Mouse (Mus musculus) hindbrain, embryonic 15.5 days (tissue): ENCODE results near the gene Cactin. TPM values are rescaled to one million over a fixed set of nuclear protein-coding genes. Genes with fewer than 3 reads are reported as not detected.

Experiments used
- ATAC-seq: fragments of 200-750 bp; cut with Nextera tagmentation; 2 replicates; pipeline ENCODE4 v1.8.0; 2017; ENCODE audit warnings: low read depth, moderate number of reproducible peaks, moderate TSS enrichment; ENCODE audit not compliant: low FRiP score
- H3K27ac ChIP-seq: fragments of 300-500 bp; sonication (generic); replicated peaks from 2 replicates; pipeline ENCODE4 v1.5.1; 2015; ENCODE audit warnings: mild to moderate bottlenecking, inconsistent platforms
- H3K27me3 ChIP-seq: fragments of 300-500 bp; sonication (generic); 2 replicates; pipeline ENCODE4 v1.6.1; 2015; ENCODE audit warnings: control low read depth, inconsistent platforms
- H3K36me3 ChIP-seq: fragments of 300-500 bp; sonication (generic); 2 replicates; pipeline ENCODE4 v1.6.1; 2015; ENCODE audit warnings: control low read depth, inconsistent platforms
- H3K4me1 ChIP-seq: fragments of 300-500 bp; sonication (generic); replicated peaks from 2 replicates; pipeline ENCODE4 v1.6.1; 2015; ENCODE audit warnings: control low read depth, inconsistent platforms
- H3K4me2 ChIP-seq: fragments of 300-500 bp; sonication (generic); 2 replicates; pipeline ENCODE4 v1.6.1; 2015; ENCODE audit warnings: moderate library complexity, mild to moderate bottlenecking, inconsistent platforms
- H3K4me3 ChIP-seq: fragments of 300-500 bp; sonication (generic); 2 replicates; pipeline ENCODE4 v1.5.1; 2015; ENCODE audit warnings: mild to moderate bottlenecking, inconsistent platforms
- H3K9ac ChIP-seq: fragments of 300-500 bp; sonication (generic); 2 replicates; pipeline ENCODE4 v1.6.1; 2015; ENCODE audit warnings: inconsistent platforms
- H3K9me3 ChIP-seq: fragments of 300-500 bp; sonication (generic); 2 replicates; pipeline ENCODE4 v1.6.1; 2016; ENCODE audit warnings: control low read depth, inconsistent platforms
- WGBS: fragments of 180-500 bp; shearing (Covaris S2); methylation state at CpG from one replicate; pipeline ENCODE4 v1.1.7; 2015; 5-methylcytosine and 5-hydroxymethylcytosine counted together
- polyA plus RNA-seq: library from polyadenylated mRNA; unstranded; fragments of >200 nt; fragmentation: Nextera tagmentation; extraction: Ambion mirVana; gene quantifications from 2 replicates; pipeline ENCODE4 v1.2.1, GENCODE M21; 2015

Cactin gene
- polyA plus RNA-seq, 1 experiment from 2014 or later: 35.1 TPM

DNA sequence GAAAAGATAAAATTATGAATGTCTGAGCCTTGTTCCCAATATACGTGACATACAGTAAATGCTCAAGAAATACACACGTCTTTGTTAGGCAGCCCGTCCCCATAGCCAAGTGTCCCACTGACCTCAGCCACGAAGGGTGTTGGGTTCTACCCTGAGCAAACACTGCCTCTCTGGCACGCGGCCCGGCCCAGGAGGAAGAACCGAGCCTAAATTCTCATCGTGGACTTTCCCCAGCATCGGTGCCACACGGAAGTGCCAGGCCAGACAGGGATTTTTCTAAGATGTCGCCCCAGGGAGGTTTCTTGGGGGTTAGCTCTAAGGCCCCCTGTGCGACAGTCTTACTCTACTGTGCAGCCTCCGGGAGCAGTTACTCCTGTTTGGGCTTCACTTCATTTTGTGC lies 31.1 kb upstream of the Cactin start:
- ATAC-seq: no peak
- H3K27me3 ChIP-seq: peaks cover 16% of the 10 kb centered on the region; the same call in 1 of the 2 replicates
- H3K36me3 ChIP-seq: no peaks in the 10 kb centered on the region
- H3K9ac ChIP-seq: no peak overlapping the region
- H3K4me3 ChIP-seq: no peak overlapping the region
- peaks cover 28% of the 10 kb centered on the region for H3K4me1 ChIP-seq
- no peak overlapping the region for H3K4me2 ChIP-seq
- H3K27ac ChIP-seq: no peak overlapping the region
- WGBS: 62% methylated on average over 14 of the region's 14 CpGs
- no peaks in the 10 kb centered on the region for H3K9me3 ChIP-seq

GRCm38 (mm10) chr10:81290698-81291460 lies 30.0 kb upstream of the Cactin start:
- no peaks in the 10 kb centered on the region for H3K36me3 ChIP-seq
- no peaks in the 10 kb centered on the region for H3K9me3 ChIP-seq
- peak overlapping the region; percentile 14 for H3K4me2 ChIP-seq
- H3K4me1 ChIP-seq: peaks cover 37% of the 10 kb centered on the region
- H3K27ac ChIP-seq: no peak overlapping the region
- no peak overlapping the region for H3K4me3 ChIP-seq
- 13% methylated on average over 24 of the region's 24 CpGs for WGBS
- no peak for ATAC-seq
- H3K27me3 ChIP-seq: 0 out of 2 replicates have a peak, but pooled peaks cover 11% of the 10 kb centered on the region
- H3K9ac ChIP-seq: no peak overlapping the region

- Histone ChIP-seq H3K27me3 (0 out of 2 replicates have a peak, but pooled peaks cover 11% of the 10 kb centered on the region), H3K9me3 (no peaks in the 10 kb centered on the region), H3K4me3 (peak within 1 kb of the TSS; percentile 90), H3K27ac (no peak within 1 kb of the TSS), H3K9ac (no peak within 1 kb of the TSS), H3K4me2 (peak within 1 kb of the TSS; percentile 71), H3K4me1 (peaks cover 36% of the 10 kb centered on the region), H3K36me3 (no peaks in the 10 kb centered on the region)
- 75% methylated on average over 9 of the region's 9 CpGs for WGBS
- ATAC-seq: no peak
Measured at GRCm38 (mm10) chr10:81291511-81292104, 29.3 kb upstream of the Cactin start, which contains the start of gene Tjp3. Tjp3 (minus strand) TSS chr10:81291581.

DNA sequence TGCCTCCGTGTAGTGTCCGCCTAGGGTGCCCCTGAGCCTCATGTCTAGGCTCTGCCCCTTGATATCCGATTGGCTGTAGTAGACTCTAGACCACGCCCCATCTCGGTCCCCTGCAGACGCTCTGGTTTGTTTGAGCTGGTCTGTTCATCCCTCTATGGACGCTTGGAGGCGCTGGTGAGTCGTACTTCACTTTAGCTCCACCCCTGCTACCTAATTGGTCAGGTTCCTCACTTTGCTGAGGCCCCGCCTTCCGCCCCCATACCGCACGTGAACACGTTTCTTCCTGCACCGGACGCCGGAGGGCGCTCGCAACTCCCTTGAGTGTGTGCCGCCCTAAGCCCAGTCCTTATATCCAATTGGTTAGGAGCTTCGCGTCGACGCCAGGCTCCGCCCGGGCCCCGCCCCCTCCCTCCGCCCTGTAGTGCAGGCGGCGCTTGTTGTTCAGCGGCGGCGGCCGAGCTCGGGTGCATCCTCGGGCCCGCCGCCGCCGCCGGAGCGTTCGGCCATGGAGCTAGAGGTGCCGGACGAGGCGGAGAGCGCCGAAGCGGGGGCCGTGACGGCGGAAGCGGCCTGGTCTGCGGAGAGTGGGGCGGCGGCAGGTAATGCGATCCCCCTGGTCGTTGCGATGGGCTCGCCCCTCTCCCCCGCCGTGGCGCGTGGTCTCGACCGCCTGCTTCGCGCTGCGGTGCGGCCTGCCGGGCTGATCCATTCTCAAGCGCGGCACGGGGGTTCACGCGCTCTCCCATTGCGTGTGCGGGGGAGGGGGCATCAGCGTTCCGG lies 28.2 kb upstream of the Cactin start, which contains the start of gene Pip5k1c:
TSS of gene Pip5k1c (plus strand) at position 410 of the 780 bp plus-strand sequence.
- H3K4me2 ChIP-seq: peak within 1 kb of the TSS; percentile 71
- H3K27ac ChIP-seq: peak within 1 kb of the TSS; percentile 92
- H3K9ac ChIP-seq: peak within 1 kb of the TSS; percentile 89
- H3K4me1 ChIP-seq: peaks cover 41% of the 10 kb centered on the region
- H3K27me3 ChIP-seq: 0 out of 2 replicates have a peak, but pooled peaks cover 11% of the 10 kb centered on the region
- WGBS: under 1% methylated on average over 61 of the region's 80 CpGs
- ATAC-seq: peak; percentile 95
- peak within 1 kb of the TSS; percentile 90 for H3K4me3 ChIP-seq
- no peaks in the 10 kb centered on the region for H3K36me3 ChIP-seq
- no peaks in the 10 kb centered on the region for H3K9me3 ChIP-seq

DNA sequence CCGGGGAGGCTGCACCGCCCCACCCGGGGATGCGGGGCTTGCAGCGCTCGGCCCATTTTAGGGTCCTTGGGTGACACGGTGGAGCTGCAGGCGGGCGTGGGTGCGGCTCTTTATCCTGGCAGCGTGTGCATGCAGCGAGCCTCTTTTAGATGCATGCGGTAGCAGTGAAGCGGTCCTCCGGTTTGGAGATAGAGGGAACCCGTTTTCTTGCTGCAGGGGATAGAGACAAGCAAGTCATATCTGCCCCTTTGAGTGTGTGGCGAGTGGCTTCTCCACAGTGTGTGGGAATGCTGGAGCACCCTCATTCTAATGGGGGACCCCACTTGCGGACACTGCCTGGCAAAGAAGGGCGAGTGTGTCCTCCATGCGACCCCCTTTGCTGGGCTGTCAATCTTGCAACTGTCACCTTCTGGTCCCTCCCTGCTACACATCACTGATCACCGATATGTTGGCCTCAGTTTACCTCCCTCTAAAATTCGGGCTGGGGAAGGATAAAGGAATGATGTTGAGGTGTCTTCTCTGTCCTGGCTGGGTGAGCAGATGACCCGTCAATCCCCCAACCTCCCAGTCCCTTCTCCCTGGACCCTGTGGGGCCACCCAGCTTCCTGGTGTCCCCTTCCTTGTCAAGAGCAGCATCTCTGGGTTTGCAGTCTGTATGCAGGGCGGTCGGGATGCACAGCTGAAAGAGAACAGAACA lies 27.4 kb upstream of the Cactin start:
- H3K4me3 ChIP-seq: peak overlapping the region; percentile 90
- ATAC-seq: peak; percentile 24
- 4% methylated on average over 25 of the region's 25 CpGs for WGBS
- no peaks in the 10 kb centered on the region for H3K36me3 ChIP-seq
- peaks cover 42% of the 10 kb centered on the region for H3K4me1 ChIP-seq
- H3K4me2 ChIP-seq: peak overlapping the region; percentile 71
- H3K27me3 ChIP-seq: 0 out of 2 replicates have a peak, but pooled peaks cover 11% of the 10 kb centered on the region
- no peaks in the 10 kb centered on the region for H3K9me3 ChIP-seq
- H3K27ac ChIP-seq: peak overlapping the region; percentile 92
- peak overlapping the region; percentile 89 for H3K9ac ChIP-seq

DNA sequence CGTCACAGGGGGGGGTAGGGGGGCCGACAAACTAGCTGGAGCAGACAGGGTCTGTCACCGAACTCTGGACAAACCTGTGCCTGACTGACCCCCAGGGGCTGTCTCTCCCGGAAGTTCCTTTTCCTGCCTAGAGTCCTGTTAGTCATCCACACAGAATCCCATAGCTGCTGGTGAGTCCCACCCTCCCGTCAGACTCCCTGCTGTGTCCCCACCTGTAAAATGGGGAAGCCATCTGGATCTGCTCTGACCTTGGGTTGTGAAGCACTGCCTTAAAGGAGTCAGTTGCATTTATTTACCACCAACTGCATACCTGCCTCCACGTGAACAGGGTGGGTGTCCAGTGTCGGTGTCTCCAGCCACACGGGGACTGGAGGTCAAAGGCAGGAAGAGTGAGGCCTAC lies 26.5 kb upstream of the Cactin start:
- Histone ChIP-seq H3K4me3 (peak overlapping the region; percentile 90), H3K36me3 (no peaks in the 10 kb centered on the region), H3K4me2 (peak overlapping the region; percentile 71), H3K27ac (no peak overlapping the region), H3K4me1 (peaks cover 44% of the 10 kb centered on the region), H3K27me3 (0 out of 2 replicates have a peak, but pooled peaks cover 11% of the 10 kb centered on the region), H3K9me3 (no peaks in the 10 kb centered on the region), H3K9ac (peak overlapping the region; percentile 89)
- no peak for ATAC-seq
- WGBS: 57% methylated on average over 8 of the region's 8 CpGs

DNA sequence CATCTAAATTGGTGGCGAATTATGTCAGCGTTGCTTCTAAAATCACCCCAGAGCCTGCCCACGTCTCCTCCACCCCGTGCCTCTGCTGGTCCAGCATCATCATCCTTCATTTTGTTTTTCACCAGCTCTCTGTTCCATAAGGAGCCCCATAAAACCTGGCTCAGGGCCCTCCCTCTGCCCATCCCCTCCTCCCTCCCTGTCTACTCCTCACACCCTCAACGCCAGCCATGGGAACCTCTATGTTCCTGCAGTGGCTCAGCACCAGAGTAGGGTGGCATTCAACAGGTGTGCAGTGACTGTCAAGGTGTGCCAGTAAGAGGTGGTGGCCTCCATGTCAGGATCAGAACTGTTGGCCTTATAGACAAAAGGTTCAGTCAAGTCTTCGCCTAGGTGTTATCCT lies 25.7 kb upstream of the Cactin start:
- ATAC-seq: no peak
- H3K36me3 ChIP-seq: no peaks in the 10 kb centered on the region
- H3K4me2 ChIP-seq: peak overlapping the region; percentile 71
- no peaks in the 10 kb centered on the region for H3K9me3 ChIP-seq
- peaks cover 47% of the 10 kb centered on the region for H3K4me1 ChIP-seq
- no peak overlapping the region for H3K9ac ChIP-seq
- H3K4me3 ChIP-seq: no peak overlapping the region
- 91% methylated on average over 6 of the region's 6 CpGs for WGBS
- H3K27ac ChIP-seq: no peak overlapping the region
- 0 out of 2 replicates have a peak, but pooled peaks cover 6% of the 10 kb centered on the region for H3K27me3 ChIP-seq

- H3K27ac ChIP-seq: 0 out of 2 replicates have a peak overlapping the region, but pooled peaks have one; percentile 28
- H3K4me2 ChIP-seq: no peak overlapping the region
- no peak for ATAC-seq
- 86% methylated on average over 6 of the region's 6 CpGs for WGBS
- H3K4me1 ChIP-seq: peaks cover 42% of the 10 kb centered on the region
- H3K4me3 ChIP-seq: no peak overlapping the region
- no peaks in the 10 kb centered on the region for H3K9me3 ChIP-seq
- no peaks in the 10 kb centered on the region for H3K27me3 ChIP-seq
- no peak overlapping the region for H3K9ac ChIP-seq
- no peaks in the 10 kb centered on the region for H3K36me3 ChIP-seq
Measured at GRCm38 (mm10) chr10:81297246-81297645, 23.7 kb upstream of the Cactin start.

GRCm38 (mm10) chr10:81297845-81298244 lies 23.1 kb upstream of the Cactin start:
- 74% methylated on average over 10 of the region's 10 CpGs for WGBS
- Histone ChIP-seq H3K27ac (peak overlapping the region; percentile 28; the same call in 1 of the 2 replicates), H3K4me2 (0 out of 2 replicates have a peak overlapping the region, but pooled peaks have one; percentile 7), H3K4me1 (peaks cover 48% of the 10 kb centered on the region), H3K4me3 (no peak overlapping the region), H3K9me3 (no peaks in the 10 kb centered on the region), H3K27me3 (no peaks in the 10 kb centered on the region), H3K36me3 (no peaks in the 10 kb centered on the region), H3K9ac (no peak overlapping the region)
- ATAC-seq: no peak

DNA sequence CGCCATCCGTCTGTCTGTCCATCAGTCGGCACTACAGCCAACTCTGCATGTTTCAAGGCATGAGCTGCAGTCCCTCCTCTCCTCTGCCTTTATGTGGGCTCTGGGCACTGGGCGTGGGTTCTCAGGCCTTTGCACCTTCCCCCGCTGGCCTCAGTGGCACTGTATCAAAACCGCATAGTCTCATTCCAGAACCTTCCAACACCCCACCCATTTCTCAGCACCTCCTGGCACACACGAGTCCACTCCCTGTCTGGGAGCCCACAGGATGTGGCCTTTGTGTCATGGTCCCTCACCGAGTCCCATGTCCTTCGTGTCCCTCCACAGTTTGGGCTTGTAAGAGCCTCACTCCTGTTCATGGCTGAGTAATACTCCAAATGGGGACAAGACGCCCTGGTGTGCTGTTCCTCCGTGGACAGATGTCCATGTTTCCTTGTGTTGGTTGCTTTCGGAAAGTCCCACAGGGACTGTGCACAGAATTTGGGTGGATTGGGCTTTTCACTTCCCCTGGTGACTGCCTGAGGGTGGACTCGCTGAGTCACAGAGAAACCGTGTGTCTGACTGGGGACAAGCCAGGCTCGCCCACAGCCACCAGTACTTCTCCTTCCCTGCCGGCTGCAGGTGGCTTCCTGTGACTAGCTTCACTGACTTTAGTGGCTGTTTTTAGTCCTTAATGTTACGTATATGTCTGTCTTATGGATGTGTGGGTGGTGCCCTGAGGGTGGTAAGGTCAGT lies 22.4 kb upstream of the Cactin start:
- no peak overlapping the region for H3K9ac ChIP-seq
- no peak overlapping the region for H3K4me3 ChIP-seq
- H3K9me3 ChIP-seq: no peaks in the 10 kb centered on the region
- H3K4me1 ChIP-seq: peaks cover 53% of the 10 kb centered on the region
- peak overlapping the region; percentile 28; the same call in 1 of the 2 replicates for H3K27ac ChIP-seq
- ATAC-seq: no peak
- no peak overlapping the region for H3K4me2 ChIP-seq
- no peaks in the 10 kb centered on the region for H3K27me3 ChIP-seq
- 94% methylated on average over 17 of the region's 17 CpGs for WGBS
- H3K36me3 ChIP-seq: no peaks in the 10 kb centered on the region
